Mouse (Mus musculus): ENCODE measurements around the gene Prss23. TPM values are rescaled to one million over a fixed set of nuclear protein-coding genes. Genes with fewer than 3 reads are reported as not detected.
A peak's percentile ranks its signal among the peaks of the same experiment; 100 is the strongest.

Prss23 gene
- polyA plus RNA-seq, 1 experiment: not detected

DNA sequence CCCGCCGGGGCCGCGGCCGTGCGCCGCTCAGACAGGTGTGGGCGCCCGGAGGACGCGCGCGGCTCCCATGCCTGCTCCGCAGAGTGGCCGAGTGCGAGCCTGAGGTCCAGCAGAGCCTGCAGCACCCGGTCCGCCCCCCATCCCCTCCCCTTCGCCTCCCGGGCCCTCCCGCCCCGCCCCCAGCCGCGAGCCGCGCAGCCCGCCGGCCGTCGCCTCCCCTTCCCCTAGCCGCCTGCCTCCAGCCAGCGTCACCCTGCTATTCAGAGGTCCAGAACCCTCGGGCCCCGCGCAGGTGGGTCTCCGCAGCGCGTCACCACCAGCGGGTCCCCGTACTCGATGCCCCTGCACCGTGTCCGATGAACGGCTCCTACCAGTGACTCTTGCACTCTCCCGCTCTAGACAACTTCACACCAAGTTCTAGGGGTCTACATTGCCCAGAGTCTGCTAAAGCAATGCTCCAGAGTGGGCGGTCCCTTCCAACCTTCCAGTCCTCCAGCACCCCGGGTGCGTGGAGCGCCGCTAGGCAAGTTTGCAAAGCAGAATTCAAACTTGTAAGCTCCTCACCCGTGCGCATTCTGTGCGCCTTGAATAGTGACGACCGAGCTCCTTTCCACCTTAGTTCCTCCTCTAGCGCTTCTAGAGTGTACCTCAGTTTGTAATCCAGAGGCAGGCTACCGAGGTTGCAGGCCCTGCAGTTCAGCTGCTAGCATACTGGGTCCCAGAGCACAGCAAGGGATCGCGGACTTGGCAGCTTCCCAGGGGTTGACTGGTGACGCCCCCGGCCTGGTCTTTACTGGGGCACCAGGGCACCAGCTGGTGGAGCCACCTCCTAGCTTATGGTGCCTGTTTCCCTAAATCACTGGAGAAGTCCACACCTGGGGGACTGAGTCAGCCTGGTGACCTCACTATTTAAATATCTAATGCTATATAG is 9.3 kb downstream of the Prss23 start:
- H3K4me1 ChIP-seq (ENCODE audit: control insufficient read depth): no peaks in the 10 kb centered on the region
- peak overlapping the region; percentile 44 for H3K4me3 ChIP-seq (replicated peaks)
- no peaks in the 10 kb centered on the region for H3K36me3 ChIP-seq (ENCODE audit: control insufficient read depth)
- H3K9me3 ChIP-seq (ENCODE audit: control insufficient read depth, low read length): no peaks in the 10 kb centered on the region
- H3K27me3 ChIP-seq (ENCODE audit: control insufficient read depth): peaks cover 36% of the 10 kb centered on the region
- TF ChIP-seq GATA1 (IDR thresholded peaks at IDR 0.05; ENCODE audit: low read length) (no peak), TAL1 (IDR thresholded peaks at IDR 0.05; ENCODE audit: low read length) (no peak)

GRCm38 (mm10) chr7:89516551-89517459 is 10.2 kb downstream of the Prss23 start:
- Histone ChIP-seq H3K27me3 (ENCODE audit: control insufficient read depth) (peaks cover 34% of the 10 kb centered on the region), H3K4me3 (replicated peaks) (peak overlapping the region; percentile 44), H3K36me3 (ENCODE audit: control insufficient read depth) (no peaks in the 10 kb centered on the region)

DNA sequence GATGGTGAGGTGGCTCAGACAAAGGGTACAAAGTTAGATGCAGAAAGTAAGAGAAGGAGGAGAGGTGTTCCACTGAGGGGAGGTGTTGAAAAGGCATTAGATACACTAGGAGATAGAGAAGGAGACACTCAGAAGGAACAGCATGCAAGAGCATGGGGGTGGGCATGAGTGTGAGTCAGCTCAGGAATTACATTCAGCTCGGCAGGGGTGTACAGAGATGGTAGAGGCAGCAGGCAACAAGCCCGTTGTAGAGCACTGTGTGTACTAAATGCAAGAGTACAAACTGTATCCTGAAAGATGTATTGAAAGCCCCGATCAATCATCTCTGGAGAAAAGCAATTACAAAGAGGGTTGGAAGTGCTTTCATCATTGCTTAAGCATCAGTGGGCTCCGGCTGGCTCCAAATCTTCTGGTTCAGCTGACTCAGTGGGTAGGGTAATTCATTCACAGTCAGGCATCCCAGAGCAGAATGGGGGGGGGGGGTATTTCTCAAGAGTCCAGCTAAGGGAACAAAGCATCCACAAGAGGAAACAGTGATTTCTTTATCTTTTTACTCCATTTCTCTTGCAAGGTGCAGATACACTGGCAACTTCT is 15.0 kb downstream of the Prss23 start:
- Histone ChIP-seq H3K9me3 (ENCODE audit: control insufficient read depth, low read length) (no peaks in the 10 kb centered on the region), H3K36me3 (ENCODE audit: control insufficient read depth) (no peaks in the 10 kb centered on the region), H3K27me3 (ENCODE audit: control insufficient read depth) (peaks cover 17% of the 10 kb centered on the region), H3K4me3 (replicated peaks) (no peak overlapping the region), H3K4me1 (ENCODE audit: control insufficient read depth) (no peaks in the 10 kb centered on the region)
- TF ChIP-seq GATA1 (IDR thresholded peaks at IDR 0.05; ENCODE audit: low read length): no peak
- TF ChIP-seq TAL1 (IDR thresholded peaks at IDR 0.05; ENCODE audit: low read length): no peak

More at GRCm38 (mm10) chr7:89516551-89517459, 10.2 kb downstream of the Prss23 start:
- H3K4me1 ChIP-seq (ENCODE audit: control insufficient read depth): no peaks in the 10 kb centered on the region
- H3K9me3 ChIP-seq (ENCODE audit: control insufficient read depth, low read length): no peaks in the 10 kb centered on the region
- TF ChIP-seq GATA1 (IDR thresholded peaks at IDR 0.05; ENCODE audit: low read length) (no peak), TAL1 (IDR thresholded peaks at IDR 0.05; ENCODE audit: low read length) (no peak)

- H3K36me3 ChIP-seq (ENCODE audit: control insufficient read depth): no peaks in the 10 kb centered on the region
- H3K4me3 ChIP-seq (replicated peaks): no peak overlapping the region
- H3K27me3 ChIP-seq (ENCODE audit: control insufficient read depth): no peaks in the 10 kb centered on the region
- TF ChIP-seq GATA1 (IDR thresholded peaks at IDR 0.05; ENCODE audit: low read length) (no peak), TAL1 (IDR thresholded peaks at IDR 0.05; ENCODE audit: low read length) (no peak)
- no peaks in the 10 kb centered on the region for H3K9me3 ChIP-seq (ENCODE audit: control insufficient read depth, low read length)
- no peaks in the 10 kb centered on the region for H3K4me1 ChIP-seq (ENCODE audit: control insufficient read depth)
These were observed 18.3 kb downstream of the Prss23 start for GRCm38 (mm10) chr7:89508672-89509071.

GRCm38 (mm10) chr7:89499516-89500307 is 27.3 kb downstream of the Prss23 start:
- no peaks in the 10 kb centered on the region for H3K36me3 ChIP-seq (ENCODE audit: control insufficient read depth)
- no peaks in the 10 kb centered on the region for H3K9me3 ChIP-seq (ENCODE audit: control insufficient read depth, low read length)
- no peak for TF ChIP-seq TAL1 (IDR thresholded peaks at IDR 0.05; ENCODE audit: low read length)
- TF ChIP-seq GATA1 (IDR thresholded peaks at IDR 0.05; ENCODE audit: low read length): no peak
- no peak overlapping the region for H3K4me3 ChIP-seq (replicated peaks)
- no peaks in the 10 kb centered on the region for H3K27me3 ChIP-seq (ENCODE audit: control insufficient read depth)
- H3K4me1 ChIP-seq (ENCODE audit: control insufficient read depth): no peaks in the 10 kb centered on the region

GRCm38 (mm10) chr7:89483769-89484568 is 43.0 kb downstream of the Prss23 start:
- H3K9me3 ChIP-seq (ENCODE audit: control insufficient read depth, low read length): no peaks in the 10 kb centered on the region
- no peaks in the 10 kb centered on the region for H3K4me1 ChIP-seq (ENCODE audit: control insufficient read depth)
- no peak for TF ChIP-seq GATA1 (IDR thresholded peaks at IDR 0.05; ENCODE audit: low read length)
- no peak for TF ChIP-seq TAL1 (IDR thresholded peaks at IDR 0.05; ENCODE audit: low read length)
- no peaks in the 10 kb centered on the region for H3K36me3 ChIP-seq (ENCODE audit: control insufficient read depth)
- H3K27me3 ChIP-seq (ENCODE audit: control insufficient read depth): no peaks in the 10 kb centered on the region
- no peak overlapping the region for H3K4me3 ChIP-seq (replicated peaks)

- no peaks in the 10 kb centered on the region for H3K27me3 ChIP-seq (ENCODE audit: control insufficient read depth)
- H3K4me1 ChIP-seq (ENCODE audit: control insufficient read depth): no peaks in the 10 kb centered on the region
- H3K4me3 ChIP-seq (replicated peaks): no peak overlapping the region
- no peaks in the 10 kb centered on the region for H3K9me3 ChIP-seq (ENCODE audit: control insufficient read depth, low read length)
- TF ChIP-seq GATA1 (IDR thresholded peaks at IDR 0.05; ENCODE audit: low read length): no peak
- TF ChIP-seq TAL1 (IDR thresholded peaks at IDR 0.05; ENCODE audit: low read length): no peak
- no peaks in the 10 kb centered on the region for H3K36me3 ChIP-seq (ENCODE audit: control insufficient read depth)
These were observed 45.3 kb downstream of the Prss23 start for GRCm38 (mm10) chr7:89481723-89482122.

Measured in erythroblast, embryonic 14.5 days (primary cell).